Mouse (Mus musculus): ENCODE data around the gene Vmn2r80. TPM values are rescaled to one million over a fixed set of nuclear protein-coding genes. Genes with fewer than 3 reads are reported as not detected.

The Vmn2r80 gene
- total and polyA plus RNA-seq, 3 experiments, result not detected

DNA sequence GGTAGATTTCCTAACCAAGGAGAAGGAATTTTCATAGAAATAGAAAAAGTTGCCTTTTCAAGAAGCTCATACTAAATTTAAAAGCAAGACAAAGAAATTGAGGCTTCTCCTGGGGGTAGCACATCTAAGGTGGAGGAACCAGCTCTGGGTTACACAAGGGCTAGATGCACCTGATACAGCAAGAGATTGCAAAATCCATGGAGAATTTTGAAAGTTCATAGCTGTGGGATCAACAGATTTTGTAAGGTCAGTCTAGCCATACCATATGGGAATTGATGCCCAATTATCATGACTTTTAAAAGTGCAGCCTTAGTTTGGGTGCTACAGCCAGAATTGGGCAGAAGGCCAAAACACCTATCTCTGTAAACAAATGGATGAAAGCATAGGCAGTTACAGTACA lies 71.9 kb downstream of the Vmn2r80 start:
- no peaks in the 10 kb centered on the region for H3K27me3 ChIP-seq (ENCODE audit: control insufficient read depth in 1 of 2, insufficient read depth in 2 of 2, low read length in 2 of 2)
- no peaks in the 10 kb centered on the region for H3K9me3 ChIP-seq (replicated peaks; ENCODE audit: insufficient read depth, low read length)
- no peaks in the 10 kb centered on the region for H3K4me1 ChIP-seq (ENCODE audit: control insufficient read depth in 1 of 2, insufficient read depth in 2 of 2, low read length in 2 of 2)
- no peaks in the 10 kb centered on the region for H3K79me2 ChIP-seq (ENCODE audit: control insufficient read depth, insufficient read depth, low read length, poor library complexity)
- no peaks in the 10 kb centered on the region for H3K36me3 ChIP-seq (ENCODE audit: control insufficient read depth in 1 of 2, insufficient read depth in 2 of 2, low read length in 2 of 2)
- no peak for DNase-seq (ENCODE audit: low read depth, low spot score)
- H3K27ac ChIP-seq (ENCODE audit: control insufficient read depth, low read depth, low read length), result no peak overlapping the region
- H3K4me3 ChIP-seq (ENCODE audit: control insufficient read depth in 1 of 2, insufficient read depth in 1 of 2, low read depth in 2 of 2, low read length in 2 of 2), result no peak overlapping the region
- TF ChIP-seq NRF1 (IDR thresholded peaks at IDR 0.05; ENCODE audit: insufficient read depth, low read depth, low read length, poor library complexity, severe bottlenecking), result no peak
- no peak for TF ChIP-seq RCOR1 (IDR thresholded peaks at IDR 0.05; ENCODE audit: low read depth, low read length)
- no peak for TF ChIP-seq ELF1 (IDR thresholded peaks at IDR 0.05; ENCODE audit: low read depth, low read length)
- no peak for TF ChIP-seq POLR2AphosphoS5 (IDR thresholded peaks at IDR 0.05; ENCODE audit: borderline replicate concordance, low read depth, low read length)
- no peak for TF ChIP-seq ZMIZ1 (IDR thresholded peaks at IDR 0.05; ENCODE audit: low read depth, low read length)
- TF ChIP-seq GATA1 (IDR thresholded peaks at IDR 0.05; ENCODE audit: low read depth, low read length), result no peak
- TF ChIP-seq POLR2A (IDR thresholded peaks at IDR 0.05; ENCODE audit: control insufficient read depth in 1 of 2, insufficient read depth in 1 of 2, low read depth in 1 of 2, low read length in 2 of 2, poor library complexity in 1 of 2), result no peak
- TF ChIP-seq ETS1 (IDR thresholded peaks at IDR 0.05; ENCODE audit: low read depth, low read length), result no peak
- TF ChIP-seq MAFK (IDR thresholded peaks at IDR 0.05; ENCODE audit: borderline replicate concordance, low read depth, low read length), result no peak
- TF ChIP-seq CHD2 (IDR thresholded peaks at IDR 0.05; ENCODE audit: low read length), result no peak
- no peak for TF ChIP-seq ZNF384 (IDR thresholded peaks at IDR 0.05; ENCODE audit: low read depth, low read length)
- TF ChIP-seq MYC (IDR thresholded peaks at IDR 0.05; ENCODE audit: low read depth, low read length), result no peak
- no peak for TF ChIP-seq UBTF (IDR thresholded peaks at IDR 0.05; ENCODE audit: borderline replicate concordance, insufficient read depth, low read depth, low read length)
- TF ChIP-seq MEF2A (IDR thresholded peaks at IDR 0.05; ENCODE audit: extremely low read depth, insufficient replicate concordance, low read depth, low read length, poor library complexity, severe bottlenecking), result no peak
- TF ChIP-seq ZC3H11A (IDR thresholded peaks at IDR 0.05; ENCODE audit: low read depth, low read length), result no peak
- TF ChIP-seq JUND (IDR thresholded peaks at IDR 0.05; ENCODE audit: low read depth, low read length), result no peak
- TF ChIP-seq TCF12 (IDR thresholded peaks at IDR 0.05; ENCODE audit: low read depth, low read length), result no peak
- no peak overlapping the region for H3K9ac ChIP-seq (ENCODE audit: control insufficient read depth, low read depth, low read length, poor library complexity, severe bottlenecking)

DNA sequence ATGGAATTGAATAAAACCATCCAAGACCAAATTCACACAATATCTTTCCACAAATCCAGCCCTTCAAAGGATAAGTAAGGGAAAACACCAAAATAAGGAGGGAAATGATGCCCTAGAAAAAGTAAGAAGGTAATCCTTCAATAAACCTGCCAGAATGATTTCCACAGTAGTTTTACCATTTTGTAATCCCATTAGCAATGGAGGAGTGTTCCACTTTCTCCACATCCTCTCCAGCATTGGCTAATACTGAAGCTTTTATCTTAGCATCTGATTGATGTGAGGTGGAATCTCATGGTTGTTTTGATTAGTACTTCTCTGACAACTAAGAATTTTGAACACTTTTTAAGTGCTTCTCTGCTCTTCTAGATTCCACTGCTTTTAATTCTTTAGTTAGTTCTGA lies 73.0 kb downstream of the Vmn2r80 start:
- H3K27ac ChIP-seq (ENCODE audit: control insufficient read depth, low read depth, low read length), result no peak overlapping the region
- no peak for DNase-seq (ENCODE audit: low read depth, low spot score)
- no peaks in the 10 kb centered on the region for H3K27me3 ChIP-seq (ENCODE audit: control insufficient read depth in 1 of 2, insufficient read depth in 2 of 2, low read length in 2 of 2)
- H3K79me2 ChIP-seq (ENCODE audit: control insufficient read depth, insufficient read depth, low read length, poor library complexity), result no peaks in the 10 kb centered on the region
- H3K4me1 ChIP-seq (ENCODE audit: control insufficient read depth in 1 of 2, insufficient read depth in 2 of 2, low read length in 2 of 2), result no peaks in the 10 kb centered on the region
- no peak overlapping the region for H3K4me3 ChIP-seq (ENCODE audit: control insufficient read depth in 1 of 2, insufficient read depth in 1 of 2, low read depth in 2 of 2, low read length in 2 of 2)
- TF ChIP-seq MYB (IDR thresholded peaks at IDR 0.05; ENCODE audit: low read depth, low read length), result no peak
- no peak for TF ChIP-seq UBTF (IDR thresholded peaks at IDR 0.05; ENCODE audit: borderline replicate concordance, insufficient read depth, low read depth, low read length)
- TF ChIP-seq EP300 (IDR thresholded peaks at IDR 0.05; ENCODE audit: low read depth in 1 of 2, low read length in 2 of 2), result no peak
- TF ChIP-seq TCF12 (IDR thresholded peaks at IDR 0.05; ENCODE audit: low read depth, low read length), result no peak
- TF ChIP-seq ZC3H11A (IDR thresholded peaks at IDR 0.05; ENCODE audit: low read depth, low read length), result no peak
- no peak for TF ChIP-seq ZNF384 (IDR thresholded peaks at IDR 0.05; ENCODE audit: low read depth, low read length)
- TF ChIP-seq POLR2AphosphoS2 (IDR thresholded peaks at IDR 0.05; ENCODE audit: low read length), result no peak
- TF ChIP-seq USF1 (IDR thresholded peaks at IDR 0.05; ENCODE audit: low read depth, low read length), result no peak
- H3K9ac ChIP-seq (ENCODE audit: control insufficient read depth, low read depth, low read length, poor library complexity, severe bottlenecking), result no peak overlapping the region
- H3K9me3 ChIP-seq (replicated peaks; ENCODE audit: insufficient read depth, low read length), result no peaks in the 10 kb centered on the region
- no peaks in the 10 kb centered on the region for H3K36me3 ChIP-seq (ENCODE audit: control insufficient read depth in 1 of 2, insufficient read depth in 2 of 2, low read length in 2 of 2)
